Mouse (Mus musculus): ENCODE data around the gene Olfr313. TPM values are rescaled to one million over a fixed set of nuclear protein-coding genes. Genes with fewer than 3 reads are reported as not detected.
"Not testable (repeated sequence)": the region's sequence is repeated elsewhere in the genome, so short reads cannot be mapped to it uniquely, and the experiment has no call there.

Gene Olfr313
- polyA plus RNA-seq, 1 experiment from 2014 or later, result not detected

GRCm38 (mm10) chr11:58829764-58830163, 15.0 kb downstream of the Olfr313 start:
- Histone ChIP-seq H3K36me3 (ENCODE audit: control insufficient read depth, insufficient read depth, low read length) (no peaks in the 10 kb centered on the region), H3K27me3 (replicated peaks; ENCODE audit: control insufficient read depth, insufficient read depth, low read length) (no peaks in the 10 kb centered on the region), H3K4me3 (ENCODE audit: low read depth, low read length) (no peak overlapping the region), H3K4me2 (no peak overlapping the region), H3K9me3 (ENCODE audit: control insufficient read depth, low read length) (no peaks in the 10 kb centered on the region), H3K9ac (ENCODE audit: low read depth, low read length) (no peak overlapping the region), H3K4me1 (replicated peaks; ENCODE audit: control insufficient read depth, insufficient read depth, low read length) (no peaks in the 10 kb centered on the region), H3K27ac (ENCODE audit: low read depth, low read length) (no peak overlapping the region)
- ATAC-seq (replicated peaks; ENCODE audit: low FRiP score) (no peak), DNase-seq (ENCODE audit: low spot score) (no peak)
- WGBS, result 56% methylated on average over 3 of the region's 3 CpGs

- 62% methylated on average over 3 of the region's 3 CpGs for WGBS
- not testable (repeated sequence) for H3K36me3 ChIP-seq (ENCODE audit: control insufficient read depth, insufficient read depth, low read length); DNase-seq (ENCODE audit: low spot score); H3K9ac ChIP-seq (ENCODE audit: low read depth, low read length); H3K4me1 ChIP-seq (replicated peaks; ENCODE audit: control insufficient read depth, insufficient read depth, low read length); H3K27ac ChIP-seq (ENCODE audit: low read depth, low read length); ATAC-seq (replicated peaks; ENCODE audit: low FRiP score); H3K27me3 ChIP-seq (replicated peaks; ENCODE audit: control insufficient read depth, insufficient read depth, low read length); H3K4me2 ChIP-seq; H3K4me3 ChIP-seq (ENCODE audit: low read depth, low read length); H3K9me3 ChIP-seq (ENCODE audit: control insufficient read depth, low read length)
Observed at GRCm38 (mm10) chr11:58832541-58832940, 17.7 kb downstream of the Olfr313 start.

- ATAC-seq (replicated peaks; ENCODE audit: low FRiP score), result not testable (repeated sequence)
Observed at GRCm38 (mm10) chr11:58838951-58839350, 24.2 kb downstream of the Olfr313 start, which contains the start of gene Olfr311. Gene Olfr311, plus strand, starts transcription at chr11:58839251.

DNA sequence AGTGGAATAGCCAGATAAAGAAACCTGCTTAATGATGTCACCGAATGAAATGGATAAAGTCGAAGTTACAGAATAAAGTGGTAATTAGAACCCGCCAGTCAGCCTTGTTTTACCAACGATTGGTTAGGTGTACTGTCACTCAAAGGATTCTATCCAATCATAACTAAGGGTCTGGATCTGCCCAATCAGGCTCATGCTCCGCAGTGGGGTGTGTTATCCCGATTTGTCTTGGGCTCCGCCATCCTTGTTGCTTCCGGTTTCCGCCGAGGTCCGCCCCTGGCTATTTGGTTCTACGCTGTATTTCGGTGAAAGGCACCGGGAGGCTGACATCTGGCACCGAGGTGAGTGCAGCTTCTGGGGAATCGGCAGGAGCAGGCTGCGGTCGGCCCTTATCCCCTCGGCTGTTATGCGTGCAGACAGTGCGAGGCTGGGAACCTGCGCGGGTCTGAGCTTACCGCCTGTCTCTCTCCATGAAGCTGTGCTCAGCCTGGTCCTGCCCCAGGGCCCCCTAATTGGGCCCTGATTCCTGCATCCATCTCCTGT, 32.2 kb downstream of the Olfr313 start, which contains the start of gene Gm12258:
Gene Gm12258, plus strand, starts transcription at position 240 of the 543 bp plus-strand sequence.
- WGBS, result under 1% methylated on average over 24 of the region's 24 CpGs

More at GRCm38 (mm10) chr11:58838951-58839350, 24.2 kb downstream of the Olfr313 start, which contains the start of gene Olfr311:
- not testable (repeated sequence) for H3K27me3 ChIP-seq (replicated peaks; ENCODE audit: control insufficient read depth, insufficient read depth, low read length); H3K9ac ChIP-seq (ENCODE audit: low read depth, low read length); H3K36me3 ChIP-seq (ENCODE audit: control insufficient read depth, insufficient read depth, low read length); H3K4me2 ChIP-seq; DNase-seq (ENCODE audit: low spot score); H3K9me3 ChIP-seq (ENCODE audit: control insufficient read depth, low read length); H3K4me1 ChIP-seq (replicated peaks; ENCODE audit: control insufficient read depth, insufficient read depth, low read length); H3K27ac ChIP-seq (ENCODE audit: low read depth, low read length); H3K4me3 ChIP-seq (ENCODE audit: low read depth, low read length)

GRCm38 (mm10) chr11:58847636-58848035, 32.8 kb downstream of the Olfr313 start:
- WGBS, result 41% methylated on average over 9 of the region's 9 CpGs
- H3K4me1 ChIP-seq (replicated peaks; ENCODE audit: control insufficient read depth, insufficient read depth, low read length), result peaks cover 5% of the 10 kb centered on the region
- no peaks in the 10 kb centered on the region for H3K9me3 ChIP-seq (ENCODE audit: control insufficient read depth, low read length)
- no peak overlapping the region for H3K27ac ChIP-seq (ENCODE audit: low read depth, low read length)
- no peak for DNase-seq (ENCODE audit: low spot score)
- H3K4me3 ChIP-seq (ENCODE audit: low read depth, low read length), result peak overlapping the region; percentile 82
- H3K36me3 ChIP-seq (ENCODE audit: control insufficient read depth, insufficient read depth, low read length), result peaks cover 6% of the 10 kb centered on the region; the same call in 1 of the 2 replicates
- ATAC-seq (replicated peaks; ENCODE audit: low FRiP score), result no peak; the same call in 1 of the 2 replicates
- no peaks in the 10 kb centered on the region for H3K27me3 ChIP-seq (replicated peaks; ENCODE audit: control insufficient read depth, insufficient read depth, low read length)
- peak overlapping the region; percentile 83 for H3K9ac ChIP-seq (ENCODE audit: low read depth, low read length)
- peak overlapping the region; percentile 88 for H3K4me2 ChIP-seq

More for the DNA sequence above, 32.2 kb downstream of the Olfr313 start, which contains the start of gene Gm12258:
- no peaks in the 10 kb centered on the region for H3K9me3 ChIP-seq (ENCODE audit: control insufficient read depth, low read length)
- H3K4me1 ChIP-seq (replicated peaks; ENCODE audit: control insufficient read depth, insufficient read depth, low read length), result peaks cover 5% of the 10 kb centered on the region
- H3K4me3 ChIP-seq (ENCODE audit: low read depth, low read length), result peak within 1 kb of the TSS; percentile 82
- no peaks in the 10 kb centered on the region for H3K27me3 ChIP-seq (replicated peaks; ENCODE audit: control insufficient read depth, insufficient read depth, low read length)
- ATAC-seq (replicated peaks; ENCODE audit: low FRiP score), result peak; percentile 100
- DNase-seq (ENCODE audit: low spot score), result peak; percentile 82
- H3K27ac ChIP-seq (ENCODE audit: low read depth, low read length), result no peak within 1 kb of the TSS
- H3K9ac ChIP-seq (ENCODE audit: low read depth, low read length), result peak within 1 kb of the TSS; percentile 83
- peaks cover 6% of the 10 kb centered on the region; the same call in 1 of the 2 replicates for H3K36me3 ChIP-seq (ENCODE audit: control insufficient read depth, insufficient read depth, low read length)
- H3K4me2 ChIP-seq, result peak within 1 kb of the TSS; percentile 88

DNA sequence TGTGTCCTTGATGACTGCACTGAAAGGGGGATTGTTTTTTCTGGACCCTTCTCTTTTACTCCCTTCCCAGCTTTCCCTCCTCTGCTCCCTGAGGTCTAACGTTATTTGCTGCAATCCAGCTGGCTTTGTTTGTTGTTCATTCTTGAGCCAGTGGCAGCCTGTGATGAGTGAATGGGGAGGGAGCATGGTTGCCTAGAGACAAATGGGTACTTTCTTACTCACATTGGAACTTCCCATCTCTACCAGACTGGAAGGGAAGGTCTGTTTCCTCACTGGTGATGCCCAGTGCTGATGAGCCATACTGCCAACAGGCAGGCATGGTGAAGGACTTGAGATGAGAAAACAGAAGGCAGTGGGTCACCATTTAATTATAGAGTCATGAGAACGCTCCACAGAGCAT, 34.9 kb downstream of the Olfr313 start:
- Histone ChIP-seq H3K4me2 (no peak overlapping the region), H3K4me1 (replicated peaks; ENCODE audit: control insufficient read depth, insufficient read depth, low read length) (peaks cover 5% of the 10 kb centered on the region), H3K27me3 (replicated peaks; ENCODE audit: control insufficient read depth, insufficient read depth, low read length) (no peaks in the 10 kb centered on the region), H3K36me3 (ENCODE audit: control insufficient read depth, insufficient read depth, low read length) (peaks cover 6% of the 10 kb centered on the region; the same call in 1 of the 2 replicates), H3K9ac (ENCODE audit: low read depth, low read length) (no peak overlapping the region), H3K4me3 (ENCODE audit: low read depth, low read length) (no peak overlapping the region), H3K27ac (ENCODE audit: low read depth, low read length) (no peak overlapping the region), H3K9me3 (ENCODE audit: control insufficient read depth, low read length) (no peaks in the 10 kb centered on the region)
- no peak for ATAC-seq (replicated peaks; ENCODE audit: low FRiP score)
- WGBS, result 79% methylated on average over 2 of the region's 2 CpGs
- DNase-seq (ENCODE audit: low spot score), result no peak

DNA sequence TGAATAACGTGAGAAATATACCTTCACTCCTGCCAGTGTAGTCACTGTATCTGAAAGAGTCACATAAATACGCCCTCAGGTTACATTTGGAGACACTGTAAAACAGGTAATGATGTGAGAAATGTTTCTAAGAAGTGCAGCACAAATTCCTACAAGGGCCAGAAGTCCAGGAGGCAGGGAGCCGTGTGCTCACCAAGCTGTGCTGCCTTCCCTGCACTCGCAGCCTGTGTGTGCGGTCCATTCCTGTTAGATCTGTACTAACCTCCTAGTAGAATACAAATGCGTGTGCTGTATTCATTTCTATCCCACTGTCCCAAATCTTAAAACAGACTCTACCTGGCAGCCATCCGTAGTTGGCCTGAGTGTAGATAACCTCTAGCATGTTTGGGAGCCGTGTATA, 45.9 kb downstream of the Olfr313 start:
- 89% methylated on average over 8 of the region's 8 CpGs for WGBS
- peaks cover 40% of the 10 kb centered on the region for H3K36me3 ChIP-seq (ENCODE audit: control insufficient read depth, insufficient read depth, low read length)

GRCm38 (mm10) chr11:58867039-58867953, 52.5 kb downstream of the Olfr313 start, which contains the start of gene 2810021J22Rik:
Gene 2810021J22Rik, plus strand, starts transcription at chr11:58867216.
- DNase-seq (ENCODE audit: low spot score), result peak; percentile 85
- no peaks in the 10 kb centered on the region for H3K27me3 ChIP-seq (replicated peaks; ENCODE audit: control insufficient read depth, insufficient read depth, low read length)
- 4% methylated on average over 37 of the region's 37 CpGs for WGBS

More for the DNA sequence above, 45.9 kb downstream of the Olfr313 start:
- Histone ChIP-seq H3K4me3 (ENCODE audit: low read depth, low read length) (no peak overlapping the region), H3K4me1 (replicated peaks; ENCODE audit: control insufficient read depth, insufficient read depth, low read length) (no peaks in the 10 kb centered on the region), H3K27me3 (replicated peaks; ENCODE audit: control insufficient read depth, insufficient read depth, low read length) (no peaks in the 10 kb centered on the region), H3K4me2 (no peak overlapping the region), H3K27ac (ENCODE audit: low read depth, low read length) (no peak overlapping the region), H3K9me3 (ENCODE audit: control insufficient read depth, low read length) (peaks cover 16% of the 10 kb centered on the region; the same call in 1 of the 2 replicates), H3K9ac (ENCODE audit: low read depth, low read length) (no peak overlapping the region)
- ATAC-seq (replicated peaks; ENCODE audit: low FRiP score), result no peak
- DNase-seq (ENCODE audit: low spot score), result no peak

More at GRCm38 (mm10) chr11:58867039-58867953, 52.5 kb downstream of the Olfr313 start, which contains the start of gene 2810021J22Rik:
- Histone ChIP-seq H3K9me3 (ENCODE audit: control insufficient read depth, low read length) (no peaks in the 10 kb centered on the region), H3K9ac (ENCODE audit: low read depth, low read length) (peak within 1 kb of the TSS; percentile 77), H3K4me3 (ENCODE audit: low read depth, low read length) (peak within 1 kb of the TSS; percentile 74), H3K4me2 (peak within 1 kb of the TSS; percentile 62), H3K27ac (ENCODE audit: low read depth, low read length) (peak within 1 kb of the TSS; percentile 66; the same call in 1 of the 2 replicates), H3K4me1 (replicated peaks; ENCODE audit: control insufficient read depth, insufficient read depth, low read length) (no peaks in the 10 kb centered on the region), H3K36me3 (ENCODE audit: control insufficient read depth, insufficient read depth, low read length) (peaks cover 2% of the 10 kb centered on the region; the same call in 1 of the 2 replicates)
- peak; percentile 92 for ATAC-seq (replicated peaks; ENCODE audit: low FRiP score)

Measured in liver, embryonic 11.5 days (tissue).